Mouse (Mus musculus): ENCODE measurements around the gene Prr29.

- TF ChIP-seq CTCF (IDR thresholded peaks at IDR 0.05; ENCODE audit: borderline replicate concordance, extremely low read depth, insufficient read depth, insufficient read length): no peak
- no peak for TF ChIP-seq POLR2A (IDR thresholded peaks at IDR 0.05; ENCODE audit: borderline replicate concordance, extremely low read depth, insufficient read depth, insufficient read length, poor library complexity, severe bottlenecking)
Measured at GRCm38 (mm10) chr11:106316416-106316815, 48.9 kb upstream of the Prr29 start.

Data from brain, embryonic 14.5 days (tissue).